Mouse (Mus musculus): ENCODE measurements around the gene D5Ertd579e.
A peak's percentile ranks its signal among the peaks of the same experiment; 100 is the strongest.

The D5Ertd579e gene

DNA sequence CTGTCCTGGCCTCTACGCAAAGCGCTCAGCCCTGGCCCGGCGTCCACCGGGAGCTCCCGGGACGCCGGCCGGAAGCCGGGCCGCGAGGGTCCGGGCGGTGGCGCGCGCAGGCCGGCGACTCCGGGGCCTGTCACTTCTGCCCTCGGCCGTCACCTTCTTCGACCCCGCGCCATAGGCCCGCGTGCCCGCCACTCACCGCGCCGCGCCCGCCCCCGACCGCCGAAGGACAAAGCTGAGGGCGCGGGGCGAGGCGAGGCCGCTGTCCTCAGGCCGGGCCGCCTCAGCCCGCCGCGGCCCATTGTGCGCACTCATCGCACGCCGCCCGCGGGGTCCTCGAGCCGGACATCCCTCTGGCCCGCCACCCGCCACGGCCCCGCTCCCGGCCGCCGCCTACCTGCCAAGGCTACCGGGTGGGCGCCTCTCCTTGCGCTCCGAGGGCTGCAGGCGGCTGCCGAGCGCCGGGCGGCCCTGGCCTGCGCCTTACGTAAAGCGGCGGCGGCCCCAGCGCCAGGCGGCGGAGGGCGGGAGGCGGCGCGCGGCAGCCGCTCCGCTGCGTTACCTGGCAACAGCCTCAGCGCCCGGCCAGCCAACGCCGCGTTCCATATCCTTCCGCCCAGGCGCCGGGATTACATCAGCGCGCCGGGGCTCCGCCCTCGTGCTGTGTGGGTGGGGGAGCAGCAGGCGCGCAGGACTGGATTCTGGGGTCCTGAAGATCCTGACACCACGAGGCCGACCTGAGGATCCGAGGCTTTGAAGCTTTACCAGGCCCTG lies at the start of gene D5Ertd579e:
Gene D5Ertd579e, minus strand, starts transcription at position 564 of the 771 bp plus-strand sequence.
- DNase-seq = peak; percentile 96

GRCm38 (mm10) chr5:36742126-36742848 lies 46.5 kb upstream of the D5Ertd579e start:
- DNase-seq = peak; percentile 75

- DNase-seq = peak; percentile 53
Observed at GRCm38 (mm10) chr5:36739829-36740228, 44.0 kb upstream of the D5Ertd579e start.

GRCm38 (mm10) chr5:36738799-36739615 lies 43.2 kb upstream of the D5Ertd579e start:
- no peak for DNase-seq

DNA sequence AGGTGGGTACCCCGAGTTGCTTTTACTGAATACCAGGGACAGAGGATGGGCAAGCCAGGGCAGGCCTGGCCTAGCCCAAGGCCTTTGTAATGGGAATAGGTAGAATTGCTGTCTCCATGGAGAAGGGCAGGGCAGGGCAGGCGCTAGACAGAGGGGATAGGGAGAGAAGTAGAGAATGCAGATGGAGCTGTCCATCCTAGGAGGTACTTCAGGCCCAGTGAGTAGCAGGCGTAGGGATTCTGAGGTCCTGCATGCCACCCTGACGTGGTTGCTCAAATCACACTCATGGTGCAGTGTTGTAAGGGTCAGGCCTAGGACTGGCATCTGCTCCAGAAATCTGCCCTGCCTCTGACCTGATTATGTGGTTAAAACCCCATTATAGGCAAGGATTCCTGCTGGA lies 41.9 kb upstream of the D5Ertd579e start:
- no peak for DNase-seq

- DNase-seq = no peak
Observed at GRCm38 (mm10) chr5:36736009-36736408, 40.2 kb upstream of the D5Ertd579e start.

DNA sequence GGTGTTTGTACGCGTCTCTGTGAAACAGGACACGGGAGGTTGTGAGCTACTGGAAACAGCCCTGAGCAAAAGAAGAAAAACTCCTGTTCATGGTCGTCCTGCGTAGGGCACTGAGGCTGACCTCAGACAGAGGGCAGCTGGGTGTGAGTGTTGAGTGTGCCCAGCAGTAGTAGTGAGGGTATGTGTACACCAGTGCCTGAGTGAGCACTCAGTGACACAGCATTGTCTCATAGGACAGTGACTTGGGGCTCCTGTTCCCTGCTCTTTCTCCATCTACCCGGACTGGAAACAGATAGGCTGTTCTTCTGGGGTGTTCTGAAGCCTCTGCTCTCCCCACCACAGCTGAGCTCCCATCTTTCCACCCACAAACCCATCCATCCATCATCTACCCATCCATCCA lies 39.3 kb upstream of the D5Ertd579e start:
- no peak for DNase-seq

GRCm38 (mm10) chr5:36733405-36733804 lies 37.6 kb upstream of the D5Ertd579e start:
- DNase-seq = no peak

DNA sequence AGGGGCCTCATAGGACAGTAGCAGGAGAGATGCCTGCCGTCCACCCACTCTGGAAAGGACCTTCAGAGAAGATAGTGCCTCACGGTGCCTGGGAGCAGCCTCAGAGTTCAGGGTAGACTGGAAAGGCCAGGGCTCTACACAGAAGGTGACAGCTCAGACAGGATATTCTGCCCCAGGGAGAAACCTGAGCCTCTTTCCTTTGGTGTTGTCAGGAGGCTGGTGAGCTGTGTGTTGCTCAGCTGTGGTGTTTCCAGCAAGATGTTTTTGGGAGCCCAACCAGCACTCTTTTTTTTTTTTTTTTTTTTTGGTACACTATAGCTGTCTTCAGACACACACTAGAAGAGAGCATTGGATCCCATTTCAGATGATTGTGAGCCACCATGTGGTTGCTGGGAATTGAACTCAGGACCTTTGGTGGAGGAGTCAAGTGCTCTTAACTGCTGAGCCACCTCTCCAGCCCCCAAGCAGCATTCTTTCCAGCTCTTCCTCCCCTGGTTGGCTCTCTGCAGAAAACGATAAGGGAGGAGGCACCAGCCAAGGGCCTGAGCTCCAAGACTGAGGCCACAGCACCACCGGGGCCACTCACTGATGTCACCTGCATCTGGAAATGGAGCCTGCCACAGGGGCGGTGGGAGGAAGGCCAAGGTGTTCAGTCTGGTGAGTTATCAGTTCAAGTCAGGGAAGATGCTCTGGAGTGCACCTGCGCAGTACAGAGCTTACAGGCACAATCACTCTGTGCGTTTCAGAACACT lies 36.3 kb upstream of the D5Ertd579e start:
- DNase-seq = no peak

DNA sequence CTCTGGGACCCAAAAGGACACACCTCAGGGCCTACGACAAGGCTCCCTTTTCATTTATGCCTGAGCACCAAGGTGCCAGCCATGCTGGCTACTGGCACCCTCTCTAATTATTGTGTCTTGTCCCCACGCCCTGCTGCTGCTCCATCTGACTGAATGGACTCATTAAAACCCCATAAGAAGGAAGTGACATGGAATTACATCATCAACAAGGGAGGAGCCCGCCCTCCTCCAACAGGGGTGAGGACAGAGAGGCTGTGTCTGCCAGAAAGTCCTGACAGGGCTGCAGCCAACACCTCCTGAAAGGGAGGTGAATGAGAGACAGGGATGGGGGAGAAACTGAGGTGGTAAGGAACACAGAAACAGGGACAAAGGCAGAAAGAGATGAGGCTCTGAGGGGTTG lies 34.9 kb upstream of the D5Ertd579e start:
- no peak for DNase-seq

- DNase-seq = no peak
Observed at GRCm38 (mm10) chr5:36729923-36730322, 34.1 kb upstream of the D5Ertd579e start.

GRCm38 (mm10) chr5:36729086-36729473 lies 33.3 kb upstream of the D5Ertd579e start:
- DNase-seq = no peak

- DNase-seq = no peak
Observed at GRCm38 (mm10) chr5:36728403-36729085, 32.7 kb upstream of the D5Ertd579e start.

GRCm38 (mm10) chr5:36727776-36728175 lies 32.0 kb upstream of the D5Ertd579e start:
- DNase-seq = no peak

- DNase-seq = no peak
Observed at GRCm38 (mm10) chr5:36727136-36727535, 31.3 kb upstream of the D5Ertd579e start.

DNA sequence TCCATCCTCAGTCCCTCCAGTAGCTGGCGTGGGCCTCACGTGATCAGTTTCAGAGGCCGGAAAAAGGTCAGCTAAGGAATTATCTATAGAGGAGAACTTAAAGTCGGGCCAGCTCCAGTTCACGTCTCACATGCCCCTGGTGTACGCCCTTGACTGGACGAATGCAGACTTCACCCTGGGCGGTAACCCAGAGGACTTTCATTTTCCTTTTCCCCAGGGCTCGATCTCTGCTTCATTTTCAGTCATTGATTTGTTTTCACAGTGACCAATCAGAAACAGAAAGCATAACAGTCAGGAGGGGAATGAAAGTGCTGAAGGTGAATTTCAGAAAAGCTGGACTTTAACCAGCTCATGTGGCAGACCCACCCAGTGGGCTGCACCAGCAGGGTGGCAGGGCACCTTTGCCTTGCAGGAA lies 30.6 kb upstream of the D5Ertd579e start:
- DNase-seq = no peak

GRCm38 (mm10) chr5:36725861-36726260 lies 30.0 kb upstream of the D5Ertd579e start:
- no peak for DNase-seq

DNA sequence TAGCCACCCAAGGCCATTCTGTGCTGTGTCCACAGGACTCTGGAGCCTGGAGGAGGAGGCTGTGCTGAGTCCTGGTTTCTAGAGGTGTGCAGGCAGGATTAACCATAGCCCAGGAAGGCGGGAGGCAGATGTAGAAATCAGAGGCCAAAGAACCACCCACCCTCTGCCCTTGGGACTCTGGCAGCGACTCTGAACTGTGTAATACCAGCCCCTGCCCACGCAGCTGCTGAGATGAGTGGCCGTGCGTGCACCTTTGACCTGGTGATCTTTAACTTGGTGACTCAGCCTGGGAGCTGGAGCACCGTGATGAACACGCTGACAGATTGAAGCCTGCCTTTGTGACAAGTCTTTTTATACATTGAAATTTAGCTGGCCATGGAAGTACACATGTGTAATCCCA lies 28.4 kb upstream of the D5Ertd579e start:
- DNase-seq = no peak

- no peak for DNase-seq
Observed at GRCm38 (mm10) chr5:36723356-36723755, 27.5 kb upstream of the D5Ertd579e start.

- DNase-seq = no peak
Observed at GRCm38 (mm10) chr5:36722415-36722856, 26.6 kb upstream of the D5Ertd579e start.

GRCm38 (mm10) chr5:36720710-36721375 lies 25.0 kb upstream of the D5Ertd579e start:
- DNase-seq = no peak
